Mouse (Mus musculus) ES-E14 (cell line): Measurements from ENCODE around the gene Gatad1. TPM values are rescaled to one million over a fixed set of nuclear protein-coding genes. Genes with fewer than 3 reads are reported as not detected.
"Not testable (repeated sequence)": the region's sequence is repeated elsewhere in the genome, so short reads cannot be mapped to it uniquely, and the experiment has no call there.

Experiments
- DNase-seq: peaks from one replicate; pipeline ENCODE4 v3.0.0-alpha.2; 2013; ENCODE audit warnings: low read depth, low spot score
- H3K27ac ChIP-seq: 2 replicates; pipeline ENCODE4 v1.5.1; 2012; ENCODE audit warnings: low read depth, mild to moderate bottlenecking, low read length, moderate library complexity, mixed read lengths; ENCODE audit not compliant: poor library complexity, insufficient read depth, severe bottlenecking
- H3K36me3 ChIP-seq: 2 replicates; pipeline ENCODE4 v1.6.1; 2012; ENCODE audit warnings: mild to moderate bottlenecking, low read length, moderate library complexity, mixed read lengths; ENCODE audit not compliant: control insufficient read depth, poor library complexity, insufficient read depth, severe bottlenecking
- H3K4me1 ChIP-seq, 2 experiments: fragments of 150-350 bp in 1 of 2; sonication (generic) in 1 of 2; 2 replicates each; pipeline ENCODE4 v1.6.1; 2012; ENCODE audit warnings: low read length in 2 of 2, mild to moderate bottlenecking in 1 of 2, mixed read lengths in 1 of 2; ENCODE audit not compliant: control insufficient read depth in 2 of 2, insufficient read depth in 2 of 2, poor library complexity in 1 of 2
- H3K4me3 ChIP-seq, 2 experiments: fragments of 150-350 bp in 1 of 2; sonication (generic) in 1 of 2; 2 replicates each; pipeline ENCODE4 v1.5.1; 2012; ENCODE audit warnings: low read length in 2 of 2, low read depth in 1 of 2, mild to moderate bottlenecking in 1 of 2, mixed read lengths in 1 of 2; ENCODE audit not compliant: insufficient read depth in 1 of 2, poor library complexity in 1 of 2, severe bottlenecking in 1 of 2
- H3K9ac ChIP-seq: 2 replicates; pipeline ENCODE4 v1.6.1; 2012; ENCODE audit warnings: low read depth, mild to moderate bottlenecking, low read length, mixed read lengths; ENCODE audit not compliant: poor library complexity, insufficient read depth, severe bottlenecking
- H3K9me3 ChIP-seq: fragments of 150-350 bp; sonication (generic); 2 replicates; pipeline ENCODE4 v1.6.1; 2012; ENCODE audit warnings: low read depth, mild to moderate bottlenecking, low read length; ENCODE audit not compliant: control insufficient read depth, insufficient read depth
- CHD2 ChIP-seq: IDR thresholded peaks from 2 replicates; pipeline ENCODE4 v1.6.1; 2014; ENCODE audit warnings: mild to moderate bottlenecking, low read depth, low read length, inconsistent platforms
- HCFC1 ChIP-seq: IDR thresholded peaks from 2 replicates; pipeline ENCODE4 v1.6.1; 2012; ENCODE audit warnings: low read length, inconsistent platforms, borderline replicate concordance; ENCODE audit not compliant: insufficient read depth
- MAFK ChIP-seq: IDR thresholded peaks from 2 replicates; pipeline ENCODE4 v1.6.1; 2014; ENCODE audit warnings: mild to moderate bottlenecking, low read depth, low read length, inconsistent platforms; ENCODE audit not compliant: insufficient read depth
- ZC3H11A ChIP-seq: IDR thresholded peaks from 2 replicates; pipeline ENCODE4 v1.6.1; 2012; ENCODE audit warnings: low read depth, mild to moderate bottlenecking, inconsistent platforms, low read length, borderline replicate concordance
- ZNF384 ChIP-seq: IDR thresholded peaks from 2 replicates; pipeline ENCODE4 v1.6.1; 2012; ENCODE audit warnings: low read depth, low read length, inconsistent platforms
- in situ Hi-C, 2 experiments: fragments of 600-800 bp; cut with MboI; formaldehyde crosslinking; loops; one replicate each; pipeline ENCODE4 v1.15.1; 2025; ENCODE audit warnings: low sequenced_read_pairs in 2 of 2, inconsistent platforms in 1 of 2; ENCODE audit not compliant: unreplicated experiment in 2 of 2
- total RNA-seq: library from RNA; depleted of rRNA; stranded (reverse); fragments of 300-350 nt; gene quantifications from 2 replicates; pipeline ENCODE4 v1.2.3, GENCODE M21; 2012

Gatad1 gene
- total RNA-seq, 1 experiment = 90.0 TPM

- H3K36me3 ChIP-seq = peaks cover 8% of the 10 kb centered on the region
- TF ChIP-seq CHD2 = no peak
- TF ChIP-seq ZC3H11A = no peak
- TF ChIP-seq ZNF384 = no peak
- no peak for TF ChIP-seq HCFC1
- TF ChIP-seq MAFK = no peak
Observed at GRCm38 (mm10) chr5:3620486-3620885, 36.5 kb downstream of the Gatad1 start.

GRCm38 (mm10) chr5:3611835-3612234 lies 45.1 kb downstream of the Gatad1 start:
- DNase-seq, in situ Hi-C loops, H3K4me3 ChIP-seq, H3K27ac ChIP-seq, H3K36me3 ChIP-seq, H3K9me3 ChIP-seq, H3K4me1 ChIP-seq, H3K9ac ChIP-seq: not testable (repeated sequence)

More at GRCm38 (mm10) chr5:3620486-3620885, 36.5 kb downstream of the Gatad1 start:
- H3K9ac ChIP-seq = no peak overlapping the region
- no peaks in the 10 kb centered on the region for H3K9me3 ChIP-seq
- DNase-seq = no peak
- H3K4me1 ChIP-seq = 0 out of 4 replicates have a peak, but pooled peaks cover 0 to 2% of the 10 kb centered on the region in 2 experiments
- H3K27ac ChIP-seq = no peak overlapping the region
- no peak overlapping the region for H3K4me3 ChIP-seq
- in situ Hi-C loops = no loop called here

- TF ChIP-seq HCFC1 (no peak), MAFK (no peak), ZC3H11A (no peak), ZNF384 (no peak), CHD2 (no peak)
- in situ Hi-C loops = no loop called here
Observed at GRCm38 (mm10) chr5:3609241-3609640, 47.7 kb downstream of the Gatad1 start.

GRCm38 (mm10) chr5:3607114-3607513 lies 49.9 kb downstream of the Gatad1 start:
- in situ Hi-C loops = no loop called here
- no peaks in the 10 kb centered on the region for H3K4me1 ChIP-seq
- H3K36me3 ChIP-seq = peaks cover 10% of the 10 kb centered on the region

More at GRCm38 (mm10) chr5:3609241-3609640, 47.7 kb downstream of the Gatad1 start:
- H3K4me1 ChIP-seq = no peaks in the 10 kb centered on the region
- no peaks in the 10 kb centered on the region for H3K9me3 ChIP-seq
- H3K9ac ChIP-seq = no peak overlapping the region
- H3K4me3 ChIP-seq = no peak overlapping the region
- H3K27ac ChIP-seq = no peak overlapping the region
- DNase-seq = no peak
- H3K36me3 ChIP-seq = peaks cover 12% of the 10 kb centered on the region

GRCm38 (mm10) chr5:3600790-3601189 lies 56.2 kb downstream of the Gatad1 start:
- Histone ChIP-seq H3K9me3 (no peaks in the 10 kb centered on the region), H3K36me3 (peaks cover 2% of the 10 kb centered on the region; the same call in 1 of the 2 replicates), H3K4me3 (no peak overlapping the region), H3K27ac (no peak overlapping the region), H3K4me1 (no peaks in the 10 kb centered on the region), H3K9ac (no peak overlapping the region)
- TF ChIP-seq ZC3H11A (no peak), CHD2 (no peak), MAFK (no peak), HCFC1 (no peak), ZNF384 (no peak)
- no peak for DNase-seq
- in situ Hi-C loops = no loop called here

More at GRCm38 (mm10) chr5:3607114-3607513, 49.9 kb downstream of the Gatad1 start:
- DNase-seq = no peak
- Histone ChIP-seq H3K4me3 (no peak overlapping the region), H3K9ac (no peak overlapping the region), H3K27ac (no peak overlapping the region), H3K9me3 (no peaks in the 10 kb centered on the region)
- no peak for TF ChIP-seq CHD2
- no peak for TF ChIP-seq ZC3H11A
- TF ChIP-seq HCFC1 = no peak
- TF ChIP-seq ZNF384 = no peak
- TF ChIP-seq MAFK = no peak
